Mouse (Mus musculus): ENCODE data around the gene AC140267.1.

AC140267.1 gene

DNA sequence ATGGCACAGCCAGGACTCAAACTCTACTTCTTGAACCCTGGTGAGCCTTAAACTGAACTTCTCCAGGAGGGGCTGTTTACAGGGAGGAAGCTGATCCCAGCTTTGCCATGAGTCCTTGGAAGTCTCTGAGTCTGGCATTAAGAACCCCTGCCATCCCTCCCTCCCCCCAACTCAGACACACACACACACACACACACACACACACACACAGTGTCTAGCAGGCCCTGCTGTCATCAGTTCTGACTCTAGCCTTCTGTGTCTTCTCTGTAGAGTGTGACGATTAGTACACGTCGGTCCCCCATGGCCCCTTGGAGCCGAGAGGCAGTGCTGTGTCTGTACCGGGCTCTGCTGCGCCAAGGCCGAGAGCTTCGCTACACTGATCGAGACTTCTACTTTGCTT is at the start of gene AC140267.1:
Gene AC140267.1, plus strand, starts transcription at position 301 of the 400 bp plus-strand sequence.
- no peak for DNase-seq (ENCODE audit: low spot score)

DNA sequence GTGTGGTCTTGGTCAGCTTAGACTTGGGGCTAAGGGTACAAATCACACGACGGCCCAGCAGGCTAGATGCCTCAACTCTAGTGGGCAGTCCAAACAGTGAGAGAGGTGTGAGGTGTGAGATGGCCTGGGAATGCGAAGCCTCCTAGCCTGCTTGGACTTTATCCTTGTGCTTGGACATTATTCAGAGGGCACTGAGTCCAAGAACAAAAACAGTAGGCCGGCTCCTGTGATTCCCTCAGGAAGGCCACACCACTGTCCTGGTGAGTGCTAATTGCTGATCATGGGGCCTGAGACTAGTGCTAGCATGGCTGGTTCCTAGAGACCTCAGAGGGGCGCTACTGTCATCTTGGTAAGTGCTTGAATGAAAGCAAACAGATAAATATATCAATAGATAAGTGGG is 46.7 kb upstream of the AC140267.1 start:
- no peak for DNase-seq (ENCODE audit: low spot score)

DNA sequence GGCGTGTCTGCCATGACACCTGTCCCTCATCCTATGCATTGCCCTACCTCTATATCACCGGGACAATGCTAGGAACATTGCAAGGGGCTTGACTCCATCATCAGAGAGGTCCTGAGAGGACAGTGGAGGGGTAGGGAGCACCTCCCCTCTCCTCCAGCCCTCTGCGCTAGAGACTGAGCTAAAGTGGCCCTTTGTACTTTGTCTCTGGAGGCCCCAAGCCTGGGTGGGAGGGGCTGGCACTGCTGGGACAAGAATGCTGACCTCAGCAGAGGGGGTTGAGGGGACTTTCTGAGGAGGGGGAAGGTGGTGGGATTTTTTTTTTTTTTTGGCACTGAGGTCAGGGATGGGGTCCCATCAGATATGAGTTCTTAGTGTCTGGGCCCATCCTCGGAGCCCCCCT is 45.6 kb upstream of the AC140267.1 start:
- DNase-seq (ENCODE audit: low spot score) = no peak

DNA sequence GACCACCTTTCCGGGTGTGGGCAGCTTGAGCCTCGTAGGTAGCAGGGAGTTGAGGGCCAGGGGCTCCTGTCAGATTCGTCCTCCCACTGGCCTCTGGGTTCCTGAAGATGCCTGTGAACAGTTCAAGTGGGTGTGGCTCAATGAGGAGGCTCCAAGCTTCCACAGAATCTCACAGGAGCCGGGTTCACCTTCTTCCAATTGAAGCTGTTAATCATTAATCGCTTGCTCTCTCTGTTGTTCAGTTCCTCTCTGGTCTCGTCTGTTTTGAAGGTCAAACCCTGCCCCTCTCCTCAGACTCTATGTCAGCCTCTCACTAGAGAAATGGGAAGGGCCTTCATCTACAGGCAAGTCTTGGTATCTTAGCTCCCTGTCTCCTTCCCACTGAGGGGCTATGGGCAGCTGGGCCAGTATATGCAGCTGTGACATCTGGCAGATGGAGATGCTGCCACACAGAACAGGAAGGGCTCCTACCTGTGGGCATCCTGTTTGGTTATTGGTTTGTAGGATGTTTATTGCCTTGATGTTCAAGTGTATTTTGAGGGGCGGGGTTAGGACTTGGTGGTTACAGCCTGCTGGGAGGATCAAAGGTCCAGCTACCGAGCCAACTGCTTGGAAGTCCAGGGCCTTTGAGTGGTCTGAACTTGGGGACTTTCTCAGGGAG is 43.9 kb upstream of the AC140267.1 start:
- DNase-seq (ENCODE audit: low spot score) = no peak

DNA sequence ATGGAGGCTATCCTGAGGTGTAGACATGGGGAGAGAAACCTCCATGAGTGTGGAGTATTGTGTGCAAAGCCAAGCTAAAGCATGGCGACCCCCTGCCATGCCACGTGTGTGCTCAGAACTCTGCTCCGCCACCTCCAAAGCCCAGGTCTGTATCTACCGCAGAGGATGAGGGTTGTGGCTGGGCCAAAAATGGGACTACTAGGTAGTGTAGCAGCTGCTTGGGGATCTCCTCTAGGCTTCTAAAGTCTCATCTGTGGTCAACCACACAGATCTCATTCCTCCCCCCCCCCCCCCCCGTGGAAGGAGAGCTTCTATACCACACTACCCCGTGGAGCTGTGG is 43.4 kb upstream of the AC140267.1 start:
- DNase-seq (ENCODE audit: low spot score) = no peak

DNA sequence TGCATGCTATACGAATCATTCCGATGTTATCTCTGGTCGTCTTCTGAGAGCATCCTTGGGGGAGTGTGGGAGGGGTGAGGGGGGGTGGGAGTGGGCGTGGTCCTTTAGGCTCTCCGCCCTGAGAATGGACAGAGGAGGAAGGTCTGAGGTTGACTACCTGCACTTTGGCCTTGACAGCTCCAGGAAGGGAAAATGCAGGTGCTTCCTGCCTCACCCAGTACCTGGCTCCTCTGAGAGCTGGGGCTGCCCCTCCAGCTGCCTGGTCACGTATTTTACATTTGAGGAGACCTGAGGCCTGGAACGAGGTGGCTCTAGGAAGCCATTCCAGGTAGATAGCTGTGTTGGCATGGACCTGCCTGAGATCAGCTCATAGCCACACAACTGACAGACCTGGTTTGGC is 42.8 kb upstream of the AC140267.1 start:
- DNase-seq (ENCODE audit: low spot score) = no peak

DNA sequence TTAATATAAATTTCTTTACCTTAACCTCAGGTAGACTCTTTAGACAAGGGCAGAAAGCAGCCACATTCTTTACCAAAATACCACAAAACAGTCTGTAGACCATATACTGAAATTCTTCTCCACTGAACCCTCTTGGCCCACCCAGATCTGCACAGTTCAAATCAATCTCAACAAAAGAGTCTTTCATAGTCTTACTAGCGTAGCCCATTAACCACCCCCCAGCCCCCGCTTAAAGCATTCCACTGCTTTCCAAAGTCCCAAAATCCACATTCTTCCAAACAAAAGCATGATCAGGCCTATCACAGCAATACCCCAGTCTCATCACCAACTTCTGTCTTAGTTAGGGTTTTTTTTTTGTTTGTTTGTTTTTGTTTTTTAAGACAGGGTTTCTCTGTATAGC is 36.1 kb upstream of the AC140267.1 start:
- DNase-seq (ENCODE audit: low spot score) = no peak

DNA sequence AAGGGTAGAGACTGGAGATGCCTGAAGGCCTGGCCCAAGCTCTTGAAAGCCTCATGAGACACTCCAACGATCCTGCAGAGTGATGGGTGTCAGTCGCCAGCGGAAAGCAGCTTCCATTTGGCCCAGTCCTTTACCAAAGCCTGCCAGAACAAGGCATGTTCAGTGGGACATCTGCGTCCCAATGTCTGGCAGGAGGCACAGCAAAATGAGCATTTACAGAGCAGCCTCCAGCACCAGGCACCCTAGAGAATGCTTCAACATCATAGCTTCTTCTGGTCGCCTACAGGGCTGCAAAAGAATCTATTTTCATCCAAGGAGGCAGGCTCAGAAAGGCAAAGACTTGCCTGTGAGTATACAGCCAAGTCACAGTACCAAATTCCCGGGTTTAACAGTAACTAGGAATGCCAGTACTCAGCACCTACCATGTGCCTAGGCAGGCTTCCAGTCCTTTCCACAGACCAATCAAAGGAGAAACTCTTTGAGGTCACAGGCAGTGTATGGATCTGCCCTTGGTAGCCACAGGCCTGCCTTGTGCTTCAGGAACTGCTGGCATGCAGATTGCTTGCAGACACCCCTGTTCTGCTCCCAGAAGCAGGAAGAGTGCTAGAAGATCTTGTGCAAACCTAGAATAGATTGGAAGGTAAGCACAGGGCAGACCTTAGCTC is 33.4 kb upstream of the AC140267.1 start:
- DNase-seq (ENCODE audit: low spot score) = no peak

DNA sequence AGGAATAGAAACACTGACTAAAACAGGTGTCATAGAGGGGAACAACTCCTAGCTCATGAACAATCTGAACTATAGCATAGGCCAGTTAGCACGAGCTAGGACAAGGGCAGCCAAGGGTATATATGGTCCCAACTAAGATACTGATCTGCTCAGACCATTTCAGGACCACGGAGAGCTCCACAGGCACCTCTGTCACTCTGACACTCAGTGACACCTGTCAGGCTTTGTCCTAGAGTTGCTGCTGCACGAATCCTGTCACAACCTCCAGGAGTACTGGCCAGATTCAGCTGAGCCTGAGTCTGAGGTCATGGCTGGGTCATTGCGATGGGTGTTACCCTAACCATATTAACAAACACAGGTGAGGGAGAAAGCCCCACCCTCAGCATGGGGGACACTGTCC is 32.2 kb upstream of the AC140267.1 start:
- no peak for DNase-seq (ENCODE audit: low spot score)

DNA sequence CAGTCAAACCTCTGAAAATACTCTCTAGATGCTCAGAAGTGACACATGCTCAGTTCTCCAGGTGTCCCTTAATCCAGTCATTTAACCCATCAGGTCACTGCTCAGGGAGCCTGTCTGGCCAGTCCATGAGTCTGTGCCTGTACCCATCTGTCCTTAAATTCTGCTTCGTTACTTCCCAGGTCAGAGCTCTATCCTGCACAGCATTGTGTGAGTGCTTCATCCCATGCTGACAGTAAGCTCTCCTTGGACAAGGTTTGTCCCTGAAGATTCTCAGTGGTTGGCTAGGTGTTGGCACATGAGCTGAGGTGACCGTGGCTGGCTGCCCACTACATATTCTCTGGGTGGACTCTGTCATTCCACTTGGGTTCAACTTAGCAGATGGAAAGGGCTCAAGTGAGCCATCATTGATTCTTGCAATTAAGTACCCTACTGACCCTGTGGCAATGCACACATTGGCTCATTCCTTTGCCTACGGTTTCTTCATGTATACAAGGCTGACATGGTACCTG is 29.5 kb upstream of the AC140267.1 start:
- no peak for DNase-seq (ENCODE audit: low spot score)

DNA sequence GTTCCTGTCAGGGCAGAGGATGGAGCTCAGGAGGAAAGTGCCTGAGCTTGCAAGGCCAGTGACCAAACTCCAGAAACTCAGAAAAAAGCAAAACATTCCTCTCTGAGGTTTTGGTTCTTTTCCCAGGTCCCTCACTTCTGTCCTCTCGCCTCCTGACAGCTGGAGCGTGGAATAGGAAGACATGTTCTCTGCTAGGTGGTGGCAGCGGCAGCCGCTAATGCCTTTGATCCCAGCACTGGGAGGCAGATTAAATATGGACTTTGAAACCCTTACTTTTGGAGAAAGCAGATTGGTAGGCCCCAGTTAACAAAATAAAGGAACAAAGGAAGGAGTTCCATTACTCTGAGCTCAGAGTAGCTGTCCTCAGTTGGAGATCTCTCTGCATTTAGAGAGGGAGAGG is 27.2 kb upstream of the AC140267.1 start:
- no peak for DNase-seq (ENCODE audit: low spot score)

DNA sequence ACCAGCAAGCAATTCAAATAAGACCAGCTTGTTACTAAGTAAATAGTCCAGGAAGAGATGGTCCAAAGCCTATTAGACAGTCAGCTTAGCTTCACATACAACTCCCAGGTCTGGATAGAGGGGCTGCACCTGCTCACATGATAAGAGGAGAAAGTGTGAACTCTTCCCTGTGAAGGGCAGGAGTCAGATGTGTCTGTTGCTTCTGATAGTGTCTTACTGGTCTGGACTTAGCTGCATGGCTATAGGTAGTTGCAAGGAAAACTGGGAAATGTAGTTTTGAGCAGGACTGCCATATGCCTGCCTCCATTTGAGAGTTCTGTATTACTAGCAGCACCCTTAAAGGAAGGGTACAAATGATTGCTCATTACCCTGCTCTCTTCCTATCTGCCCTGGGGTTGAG is 21.9 kb upstream of the AC140267.1 start:
- DNase-seq (ENCODE audit: low spot score) = no peak

DNA sequence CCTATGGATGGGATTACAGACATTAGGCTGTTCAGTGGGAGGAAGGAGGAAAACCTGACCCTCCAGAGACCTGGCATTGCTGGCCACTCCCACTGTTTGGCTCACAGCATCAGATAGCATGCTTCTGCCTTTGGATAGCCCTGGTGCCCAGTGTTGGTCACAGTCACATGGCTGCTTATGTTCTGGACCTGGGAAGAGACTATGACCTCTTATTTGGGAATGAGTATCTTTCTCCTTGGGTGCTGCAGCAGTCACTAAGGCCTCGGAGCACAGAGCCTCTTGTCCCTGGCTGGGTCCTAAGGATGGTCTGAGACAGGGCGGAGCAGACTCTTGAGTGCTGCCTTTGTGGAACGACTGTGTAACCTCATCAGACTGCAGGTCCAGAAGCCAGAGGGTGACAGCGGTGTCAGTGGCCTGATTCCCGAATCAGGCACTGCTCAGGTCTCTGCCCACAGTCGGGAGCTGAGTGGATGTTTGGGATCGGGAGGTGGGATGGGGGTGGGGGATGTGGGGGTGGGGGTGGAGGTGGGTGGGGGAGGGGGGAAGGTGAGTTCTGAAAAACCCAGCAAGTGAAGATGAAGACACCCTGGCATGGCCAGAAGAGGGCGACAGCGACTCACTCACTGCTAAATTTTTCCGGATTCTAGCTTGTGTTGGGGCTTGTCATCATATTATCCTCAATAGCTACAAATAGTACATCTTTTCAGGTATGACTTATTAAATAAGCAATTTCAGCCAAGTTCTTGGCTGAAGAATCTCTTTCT is 19.7 kb upstream of the AC140267.1 start:
- no peak for DNase-seq (ENCODE audit: low spot score)

DNA sequence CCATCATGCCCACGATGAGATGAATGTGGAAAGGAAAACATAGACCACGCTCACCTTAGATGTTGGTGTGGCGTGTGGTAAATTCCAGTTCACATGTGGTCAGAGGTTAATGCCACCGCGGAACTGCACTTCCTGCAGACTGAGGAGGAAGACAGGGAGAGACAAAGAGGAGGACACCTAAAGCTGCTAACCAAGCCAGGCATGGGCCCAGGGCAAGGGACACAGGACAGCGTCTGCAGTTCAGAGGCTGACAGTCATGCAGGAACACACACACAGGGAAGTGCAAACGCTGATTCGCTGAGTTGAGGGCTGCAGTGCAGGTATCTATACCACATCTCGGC is 19.2 kb upstream of the AC140267.1 start:
- no peak for DNase-seq (ENCODE audit: low spot score)

DNA sequence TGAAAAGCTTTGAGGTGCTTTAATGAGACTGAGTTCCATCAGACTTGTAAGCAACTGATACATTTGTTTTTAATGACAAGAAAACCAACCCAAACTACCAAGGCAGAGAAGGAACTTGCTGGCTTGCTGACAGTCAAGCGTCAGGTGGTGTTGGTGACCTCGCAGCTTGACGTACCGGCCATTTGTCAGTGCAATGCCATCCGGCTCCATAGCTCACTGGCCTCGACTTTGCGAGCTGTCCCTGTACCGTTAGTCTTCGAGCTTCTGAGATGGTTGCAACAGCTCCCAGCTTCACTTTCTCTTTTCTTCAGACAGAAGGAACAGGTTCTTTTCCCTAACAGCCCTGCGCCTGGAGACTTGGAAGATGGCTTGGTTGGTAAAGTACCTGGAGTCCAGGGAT is 18.2 kb upstream of the AC140267.1 start:
- no peak for DNase-seq (ENCODE audit: low spot score)

DNA sequence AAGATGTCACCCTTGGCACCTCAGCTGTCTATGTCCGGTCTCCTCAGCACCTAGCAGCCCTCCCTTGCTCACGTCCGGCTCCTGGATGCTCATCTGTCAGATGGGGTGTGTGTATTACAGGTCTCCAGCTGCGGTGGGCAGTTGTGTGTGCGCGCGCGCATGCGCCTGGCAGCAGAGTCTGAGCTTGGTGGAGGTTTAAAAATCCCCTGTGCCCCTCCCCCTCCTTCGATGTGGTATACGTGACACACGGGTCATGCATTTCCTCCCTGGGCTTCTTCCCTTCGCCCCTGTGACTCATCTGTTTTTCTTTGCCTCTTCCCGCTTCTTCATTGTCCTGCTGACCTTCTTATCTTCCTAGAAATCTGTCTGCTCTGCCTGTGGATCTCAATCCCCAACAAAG is 16.4 kb upstream of the AC140267.1 start:
- DNase-seq (ENCODE audit: low spot score) = no peak

DNA sequence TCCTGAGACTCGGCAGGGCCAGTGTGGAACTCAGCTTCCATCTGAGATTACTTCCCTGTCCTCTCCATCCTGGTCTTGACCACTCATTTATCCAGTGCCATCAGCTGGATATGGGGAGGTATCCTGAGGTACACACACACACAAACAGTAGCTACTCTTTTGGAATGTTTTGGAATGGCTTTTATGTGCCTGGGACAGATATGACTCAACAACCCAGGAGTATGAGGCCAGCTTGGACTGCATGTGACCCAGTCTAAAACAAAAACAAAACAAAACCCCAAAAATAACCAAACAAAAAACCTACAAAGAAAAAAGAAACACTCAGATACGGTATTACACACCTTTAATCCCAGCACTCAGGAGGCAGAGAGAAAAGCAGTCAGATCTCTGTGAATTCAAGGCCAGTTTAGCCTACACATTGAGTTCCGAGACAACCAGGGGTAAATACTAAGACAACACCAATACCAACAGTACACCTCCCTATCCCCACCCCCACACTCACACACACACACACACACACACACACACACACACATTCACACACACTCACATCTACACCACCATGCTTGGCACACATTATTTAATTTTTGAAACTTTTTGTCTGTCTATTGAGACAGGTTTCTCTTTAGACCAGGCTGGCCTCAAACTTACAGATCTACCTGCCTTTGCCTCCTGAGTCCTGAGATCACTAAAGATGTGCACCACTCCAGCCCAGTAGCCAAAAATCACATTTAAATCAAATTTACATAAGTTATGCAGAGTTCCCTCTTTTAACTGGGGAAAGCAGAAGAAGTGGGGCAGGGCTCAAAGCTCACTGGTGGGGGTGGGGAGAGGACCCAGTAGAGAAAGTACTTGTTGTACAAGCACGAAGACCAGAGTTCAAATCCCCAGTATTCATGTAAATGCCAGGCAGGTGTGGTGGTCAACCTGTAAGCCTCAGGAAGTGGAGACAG is 15.7 kb upstream of the AC140267.1 start:
- DNase-seq (ENCODE audit: low spot score) = no peak

DNA sequence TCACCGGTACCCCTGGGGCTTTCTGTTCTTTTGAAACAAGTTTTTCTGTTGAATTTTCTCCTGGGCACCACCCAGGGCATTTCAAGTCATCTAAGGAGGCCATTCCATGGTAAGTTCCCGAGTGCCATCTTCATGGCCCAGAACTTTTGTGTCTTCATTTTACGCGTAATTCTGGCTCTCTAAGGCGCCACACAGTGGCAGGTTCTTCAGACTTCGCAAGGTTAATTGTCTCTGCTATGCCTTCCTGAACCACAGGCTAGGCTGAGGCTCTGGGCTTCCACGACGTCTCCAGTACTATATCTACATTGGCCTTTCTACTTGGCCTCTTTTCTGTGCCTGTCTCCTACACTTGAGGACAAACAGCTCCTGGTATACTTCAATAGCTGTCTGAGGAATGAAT is 14.6 kb upstream of the AC140267.1 start:
- no peak for DNase-seq (ENCODE audit: low spot score)

DNA sequence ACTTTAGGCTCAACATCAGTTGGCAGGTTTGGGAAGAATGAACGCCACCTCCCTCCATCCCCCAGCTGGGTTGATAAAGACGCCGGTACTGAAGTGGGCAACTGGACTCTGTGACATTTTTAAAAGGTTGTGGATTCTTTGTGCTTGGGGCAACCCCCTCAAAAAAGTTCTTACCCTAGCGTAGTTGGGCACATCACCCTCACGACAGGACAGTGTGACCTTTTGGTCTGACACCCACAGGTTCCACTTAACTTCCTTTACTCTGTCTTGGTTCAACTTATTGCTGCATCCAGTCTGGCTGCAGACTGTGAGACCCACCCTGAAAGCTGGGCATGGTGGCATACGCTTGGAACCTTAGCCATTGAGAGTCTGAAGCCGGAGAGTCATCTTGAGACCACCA is 11.9 kb upstream of the AC140267.1 start:
- no peak for DNase-seq (ENCODE audit: low spot score)

DNA sequence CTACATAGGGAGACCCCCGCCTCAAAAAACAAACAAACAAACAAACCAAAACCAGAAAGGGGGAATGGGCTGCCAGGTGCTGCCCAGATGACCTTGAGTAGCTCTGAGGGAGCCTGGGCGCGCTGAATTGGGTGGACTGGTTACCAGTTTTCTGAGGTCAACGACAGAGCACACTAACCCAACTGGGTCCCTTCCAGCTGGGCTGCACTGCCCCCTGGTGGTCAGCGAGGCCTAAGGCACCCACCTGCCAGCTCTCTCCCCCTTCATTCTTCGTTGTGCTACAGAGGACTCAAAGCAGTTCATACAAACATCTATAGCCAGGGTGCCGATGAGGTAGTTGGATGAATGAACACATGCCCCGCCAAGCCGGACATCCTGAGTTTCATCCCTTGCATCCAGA is 10.4 kb upstream of the AC140267.1 start:
- peak; percentile 81 for DNase-seq (ENCODE audit: low spot score)

DNA sequence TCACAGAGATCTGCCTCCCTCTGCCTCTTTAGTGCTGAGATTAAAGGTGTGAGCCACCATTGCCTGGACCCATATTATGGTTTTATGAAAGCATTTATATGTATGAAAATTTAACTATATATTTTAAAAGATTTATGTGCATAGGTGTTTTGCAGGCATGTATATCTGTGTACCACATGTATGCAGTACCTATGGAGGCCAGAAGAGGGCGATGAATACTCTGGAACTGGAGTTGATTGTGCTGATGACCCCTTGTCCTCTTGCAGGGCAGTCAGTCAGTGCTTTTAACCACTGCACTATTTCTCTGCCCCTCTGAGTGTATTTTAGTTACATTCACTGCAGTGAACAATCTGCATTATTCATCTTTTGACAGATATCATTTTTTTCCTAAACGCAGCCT is 9.8 kb upstream of the AC140267.1 start:
- peak; percentile 45 for DNase-seq (ENCODE audit: low spot score)

DNA sequence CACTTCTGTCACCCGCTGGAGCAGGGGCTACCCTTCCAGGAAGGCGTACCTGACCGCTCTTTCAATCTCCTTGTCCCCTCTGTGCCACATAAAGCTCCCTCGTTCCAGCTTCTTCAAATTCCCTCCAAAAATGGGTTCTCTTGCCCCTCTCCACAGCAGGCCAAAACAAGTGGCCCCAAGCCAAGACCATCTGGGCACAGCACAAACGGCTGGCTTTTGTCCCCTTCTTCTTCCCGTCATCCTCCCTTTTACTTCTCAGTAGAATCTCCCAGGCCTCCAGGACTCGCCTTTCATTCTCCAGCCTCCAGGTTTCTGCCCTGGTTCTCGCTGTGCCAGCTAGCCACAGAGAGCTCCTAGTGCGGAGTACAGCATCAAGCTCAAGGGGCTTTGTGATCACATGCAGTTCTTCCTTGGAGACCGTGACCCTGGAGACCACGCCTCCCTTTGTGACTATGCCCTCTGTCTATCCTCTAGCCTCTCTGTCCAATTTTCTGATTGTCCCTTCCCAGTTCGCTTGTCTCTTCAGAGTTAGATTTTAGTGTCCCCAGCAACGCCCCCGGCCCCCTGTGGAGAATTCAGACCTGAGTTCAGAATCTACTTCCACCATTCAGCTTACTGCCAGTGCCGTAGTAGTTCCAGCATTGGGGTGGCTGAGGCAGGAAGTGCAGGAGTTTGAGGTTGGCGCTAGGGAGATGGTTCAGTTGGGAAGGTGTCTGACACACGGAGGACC is 7.4 kb upstream of the AC140267.1 start:
- DNase-seq (ENCODE audit: low spot score) = no peak
